Mouse (Mus musculus): ENCODE data around the gene Nol10. TPM values are rescaled to one million over a fixed set of nuclear protein-coding genes. Genes with fewer than 3 reads are reported as not detected.

Nol10 gene
- total RNA-seq, 1 experiment from 2014 or later = 7.4 TPM

DNA sequence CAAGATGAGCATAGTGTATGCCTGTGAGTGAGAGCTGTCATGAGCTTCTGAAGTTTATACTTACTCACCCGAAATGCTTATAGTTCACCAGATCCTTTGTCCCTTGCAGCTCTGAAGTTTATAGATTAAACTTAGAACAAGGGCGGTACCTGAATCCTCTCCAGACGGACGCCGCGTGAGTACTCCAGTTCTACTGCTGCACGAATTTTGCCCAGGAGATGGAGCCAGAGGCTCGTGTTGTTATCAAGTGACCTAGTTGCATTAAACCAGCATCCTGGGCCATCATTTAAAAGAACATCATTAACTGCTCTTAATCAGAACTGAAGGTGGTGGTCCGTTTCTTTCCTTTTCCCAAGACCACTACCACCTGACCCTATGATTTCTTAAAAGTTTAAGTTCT lies 10.7 kb downstream of the Nol10 start:
- no peak for ATAC-seq (ENCODE audit: extremely low read depth, insufficient number of reproducible peaks, low FRiP score, poor library complexity, severe bottlenecking)

DNA sequence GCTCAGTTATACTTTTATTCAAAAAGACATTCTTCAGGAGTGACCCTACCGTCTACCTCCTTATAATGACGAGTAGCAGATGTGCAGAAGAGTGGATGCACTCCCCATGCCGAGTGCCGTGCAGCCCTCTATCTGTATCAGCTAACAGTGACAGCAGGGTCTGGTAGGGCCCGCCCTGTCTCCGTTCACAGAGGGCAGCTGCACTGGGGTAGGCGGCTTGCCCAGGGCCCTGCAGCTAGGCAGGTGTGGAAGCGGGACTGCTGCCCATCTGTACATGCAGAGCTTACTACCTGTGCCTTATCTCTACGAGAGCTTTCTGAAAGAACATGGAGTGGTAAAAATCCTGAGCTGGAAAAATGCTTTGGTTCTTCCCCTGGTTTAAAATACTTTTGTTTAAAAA lies 11.8 kb downstream of the Nol10 start:
- no peak for ATAC-seq (ENCODE audit: extremely low read depth, insufficient number of reproducible peaks, low FRiP score, poor library complexity, severe bottlenecking)

DNA sequence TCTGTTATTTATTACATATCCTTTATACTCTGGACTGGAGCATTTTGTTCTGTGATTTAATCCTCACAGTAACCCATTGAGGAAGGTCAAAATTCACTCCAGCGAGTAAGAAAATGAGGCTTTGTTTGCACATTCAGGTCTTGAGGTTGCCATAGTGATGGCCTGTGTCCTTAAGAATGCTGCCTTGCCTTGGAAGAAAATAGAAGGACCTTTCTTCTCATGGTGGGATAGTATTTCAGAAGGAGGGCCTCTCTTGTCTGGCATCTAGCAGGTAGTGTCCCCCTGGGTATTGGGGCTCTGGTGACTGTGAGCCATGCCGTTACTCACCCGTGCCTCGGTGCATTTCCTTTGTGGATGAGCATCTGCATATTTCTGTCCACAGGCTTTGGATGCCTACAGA lies 12.4 kb downstream of the Nol10 start:
- no peak for ATAC-seq (ENCODE audit: extremely low read depth, insufficient number of reproducible peaks, low FRiP score, poor library complexity, severe bottlenecking)

DNA sequence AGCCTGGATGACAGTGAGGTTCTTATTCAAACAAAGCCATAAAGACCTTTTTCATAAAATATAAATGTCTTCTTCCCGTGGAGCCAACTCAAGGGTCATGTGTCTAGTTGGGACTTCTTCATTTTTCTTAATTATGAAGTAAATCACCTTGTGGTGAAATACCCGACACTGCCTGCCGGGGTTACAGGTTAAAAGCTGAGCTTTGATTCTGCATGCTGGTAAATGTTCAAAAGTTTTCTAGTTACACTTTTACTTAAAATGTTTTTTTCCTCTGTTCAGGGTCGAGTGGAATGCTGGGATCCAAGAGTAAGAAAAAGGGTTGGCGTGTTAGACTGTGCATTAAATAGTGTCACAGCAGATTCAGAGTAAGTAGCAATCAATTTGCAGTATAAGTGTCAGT lies 14.1 kb downstream of the Nol10 start:
- ATAC-seq (ENCODE audit: extremely low read depth, insufficient number of reproducible peaks, low FRiP score, poor library complexity, severe bottlenecking) = no peak

DNA sequence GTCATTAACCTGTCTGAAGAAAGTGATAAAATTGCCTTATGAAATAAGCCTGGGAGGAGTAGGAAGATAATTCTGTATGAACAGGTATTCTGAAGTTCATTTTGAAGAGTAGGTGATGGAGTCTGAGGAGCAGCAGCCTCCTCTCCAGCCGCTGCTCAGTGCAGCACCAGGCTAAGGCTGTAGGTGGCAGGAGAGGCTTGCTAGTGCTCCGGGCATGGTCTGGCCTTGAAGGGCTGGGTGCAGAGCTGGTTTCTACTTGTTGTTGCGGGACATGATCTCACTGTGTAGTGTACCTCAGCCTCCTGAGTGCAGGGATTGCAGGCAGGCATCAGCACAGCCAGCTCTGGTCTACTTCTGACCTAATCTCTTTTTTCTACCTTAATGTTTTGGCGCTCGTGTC lies 18.7 kb downstream of the Nol10 start:
- peak; percentile 46; the same call in 1 of the 2 replicates for ATAC-seq (ENCODE audit: extremely low read depth, insufficient number of reproducible peaks, low FRiP score, poor library complexity, severe bottlenecking)

DNA sequence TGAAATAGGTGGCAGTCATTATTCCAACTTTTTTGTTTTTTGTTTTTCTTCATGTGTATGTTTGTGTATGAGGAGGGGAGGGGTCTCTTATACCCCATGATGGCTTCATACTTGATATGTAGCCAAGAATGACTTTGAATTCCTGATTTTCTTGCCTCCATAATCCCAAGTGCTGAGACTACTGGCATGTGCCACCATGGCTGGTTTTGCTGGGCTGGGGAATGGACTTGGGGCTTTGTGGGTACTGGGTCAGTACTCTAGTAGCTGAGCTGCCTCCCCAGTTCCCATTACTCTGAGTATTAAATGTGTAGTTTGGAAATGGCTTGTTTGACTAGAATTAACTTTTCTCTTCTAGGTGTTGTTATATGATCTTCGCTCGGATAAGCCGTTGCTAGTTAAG lies 20.9 kb downstream of the Nol10 start:
- no peak for ATAC-seq (ENCODE audit: extremely low read depth, insufficient number of reproducible peaks, low FRiP score, poor library complexity, severe bottlenecking)

DNA sequence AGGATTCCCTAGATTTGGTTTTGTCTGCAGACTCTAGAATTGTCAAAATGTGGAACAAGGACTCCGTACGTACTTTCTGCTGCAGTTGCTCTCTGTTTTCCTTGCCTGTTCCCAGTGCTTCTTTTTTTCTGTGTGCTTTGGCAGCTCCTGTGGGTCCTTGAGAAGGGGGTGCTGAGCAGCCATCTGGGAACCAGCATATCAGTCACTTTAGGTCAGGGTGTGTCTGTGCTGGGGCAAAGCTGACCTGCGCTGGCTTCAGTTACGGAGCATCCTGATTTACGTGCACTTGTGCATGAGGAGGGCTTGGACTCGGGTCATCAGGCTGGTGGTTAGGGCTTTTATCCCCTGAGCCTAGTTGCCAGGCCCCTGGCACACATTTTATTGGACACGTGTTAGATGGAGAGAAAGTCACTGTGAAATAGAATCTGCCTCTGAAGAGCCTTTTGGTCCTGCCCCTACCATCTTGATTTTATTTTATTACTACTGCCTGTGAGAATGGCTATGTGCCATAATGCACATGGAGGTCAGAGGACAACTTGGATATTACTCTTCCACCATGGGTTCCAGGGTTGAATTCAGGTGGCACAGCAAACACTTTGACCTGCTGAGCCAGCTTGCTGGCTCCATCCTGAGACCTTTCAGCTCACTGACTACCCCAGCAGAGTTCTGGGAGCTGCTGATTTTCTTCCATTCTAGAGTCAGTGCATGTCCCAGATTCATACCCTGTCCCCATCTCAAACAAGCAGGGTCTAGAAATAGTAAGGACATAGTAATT lies 21.5 kb downstream of the Nol10 start:
- no peak for ATAC-seq (ENCODE audit: extremely low read depth, insufficient number of reproducible peaks, low FRiP score, poor library complexity, severe bottlenecking)

DNA sequence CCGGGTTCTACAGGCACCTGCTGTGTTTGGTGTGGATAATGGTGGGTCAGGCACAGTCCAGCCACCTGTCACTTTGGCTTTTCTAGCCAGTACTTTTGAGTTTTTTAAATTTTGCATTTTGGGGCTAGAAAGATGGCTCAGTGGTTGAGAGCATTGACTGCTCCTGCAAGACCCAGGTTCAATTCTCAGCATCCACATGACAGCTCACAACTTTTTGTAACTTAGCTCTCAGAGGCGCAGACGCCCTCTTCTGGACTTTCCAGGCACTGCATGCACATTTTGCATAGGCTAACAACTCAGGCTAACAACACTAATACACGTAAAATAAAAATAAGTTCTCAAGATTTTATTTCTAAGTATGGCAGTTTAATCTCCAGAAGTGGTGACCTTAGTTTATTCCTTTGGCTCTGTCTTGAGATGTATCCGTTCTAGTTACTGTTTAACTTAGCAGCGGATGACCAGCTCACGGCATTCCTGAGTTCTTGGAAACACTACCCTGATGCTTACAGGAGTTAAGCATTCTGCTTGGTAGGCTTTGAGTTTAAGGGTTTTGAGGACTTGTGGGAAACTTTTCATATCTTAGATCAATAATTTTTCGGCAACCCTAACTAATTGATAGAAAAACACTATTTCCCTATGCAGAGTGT lies 23.5 kb downstream of the Nol10 start:
- ATAC-seq (ENCODE audit: extremely low read depth, insufficient number of reproducible peaks, low FRiP score, poor library complexity, severe bottlenecking) = no peak

DNA sequence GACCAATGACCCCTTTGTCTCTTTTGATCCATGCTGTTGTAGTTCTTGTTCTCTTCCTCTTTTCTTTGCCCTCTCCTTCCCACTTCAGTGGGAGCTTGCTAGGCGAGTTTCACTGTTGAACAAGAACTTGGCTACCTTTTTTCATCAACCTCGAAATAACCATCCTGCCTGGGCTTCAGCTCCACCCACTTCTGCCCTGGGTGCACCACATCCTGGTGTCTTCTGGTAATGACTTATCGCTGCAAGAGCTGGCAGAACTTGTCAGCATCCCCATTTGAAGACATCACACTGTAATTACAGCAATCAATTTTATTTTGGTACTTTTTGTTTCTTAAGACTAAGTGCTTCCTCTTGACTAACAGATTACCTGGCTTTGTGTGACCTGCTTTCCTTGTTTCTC lies 24.4 kb downstream of the Nol10 start:
- ATAC-seq (ENCODE audit: extremely low read depth, insufficient number of reproducible peaks, low FRiP score, poor library complexity, severe bottlenecking) = no peak

DNA sequence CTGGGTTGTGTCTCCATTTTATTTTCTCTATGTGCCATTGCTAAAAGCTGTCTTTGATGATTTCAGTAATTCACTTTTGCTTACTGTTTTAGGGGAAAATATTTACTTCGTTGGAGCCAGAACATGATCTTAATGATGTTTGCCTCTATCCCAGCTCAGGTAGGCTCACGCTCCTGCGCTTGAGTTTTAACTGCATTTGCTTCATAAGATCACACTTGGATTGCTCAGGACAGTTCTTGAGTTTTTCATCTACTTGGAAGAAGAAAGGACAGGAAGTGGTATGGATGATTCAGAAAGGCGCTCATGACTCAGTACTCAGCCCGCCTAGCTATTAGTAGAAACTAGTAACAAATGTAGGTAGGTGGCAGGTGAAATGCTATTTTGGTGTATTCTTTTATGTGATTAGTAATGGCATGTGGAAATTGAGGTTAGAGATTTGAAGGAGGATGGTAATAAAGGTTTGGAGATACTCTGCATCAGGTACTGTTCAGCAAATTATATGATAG lies 25.3 kb downstream of the Nol10 start:
- no peak for ATAC-seq (ENCODE audit: extremely low read depth, insufficient number of reproducible peaks, low FRiP score, poor library complexity, severe bottlenecking)

DNA sequence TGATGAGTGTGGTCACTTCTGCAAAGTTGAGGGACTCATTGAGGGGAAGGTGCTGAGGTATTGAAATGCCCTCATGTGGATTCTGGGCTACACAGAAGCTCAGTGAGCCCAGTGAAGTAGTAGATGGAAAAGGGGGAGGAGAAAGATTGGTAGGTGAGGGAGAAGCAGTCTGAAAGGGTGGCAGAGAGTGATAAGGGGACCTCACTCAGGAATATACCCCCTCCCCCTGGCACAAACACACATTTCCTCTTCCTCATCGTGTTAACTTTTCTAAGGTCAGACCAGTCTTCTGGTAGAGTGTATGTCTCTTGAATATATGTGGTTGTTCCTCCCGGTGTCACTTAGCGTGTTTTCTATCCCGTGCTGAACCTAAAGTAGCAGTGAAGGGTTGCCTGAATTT lies 27.0 kb downstream of the Nol10 start:
- no peak for ATAC-seq (ENCODE audit: extremely low read depth, insufficient number of reproducible peaks, low FRiP score, poor library complexity, severe bottlenecking)

DNA sequence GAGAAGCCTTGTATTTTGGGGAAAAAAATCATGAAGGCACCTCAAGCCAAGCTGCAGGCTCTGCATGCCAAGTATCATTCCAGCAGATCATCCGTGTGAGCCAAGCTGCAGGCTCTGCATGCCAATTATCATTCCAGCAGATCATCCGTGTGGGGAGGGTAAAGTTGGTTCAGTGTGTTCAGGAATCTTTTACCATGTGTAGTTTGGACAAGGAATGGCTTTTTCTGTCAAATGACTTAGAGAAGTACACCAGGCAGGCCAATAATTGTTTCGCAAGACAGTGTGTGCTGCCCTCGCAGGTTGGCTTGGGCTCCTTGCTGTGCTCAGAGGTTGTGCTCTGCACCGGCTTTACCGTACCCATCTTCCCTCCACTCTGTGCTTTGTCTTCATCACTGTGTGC lies 28.3 kb downstream of the Nol10 start:
- ATAC-seq (ENCODE audit: extremely low read depth, insufficient number of reproducible peaks, low FRiP score, poor library complexity, severe bottlenecking) = no peak

DNA sequence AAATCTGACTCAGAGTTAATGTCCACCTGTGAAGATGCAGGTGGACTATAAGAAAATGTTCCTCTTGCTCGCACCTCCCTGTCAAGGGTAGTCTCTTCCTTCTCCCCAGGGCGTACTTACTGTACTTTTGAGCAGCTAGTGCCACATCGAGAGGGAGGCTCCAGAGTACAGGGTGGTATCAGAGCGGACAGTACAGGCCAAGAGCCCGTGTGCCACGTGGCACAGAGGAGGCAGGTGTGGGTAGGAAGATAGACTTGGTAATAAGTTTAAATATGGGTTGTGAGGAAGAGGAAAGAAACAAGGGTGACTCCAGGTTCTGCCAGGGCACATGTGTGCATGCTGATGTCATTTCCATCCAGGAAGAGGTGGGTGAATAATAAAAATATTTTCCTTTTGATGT lies 32.7 kb downstream of the Nol10 start:
- ATAC-seq (ENCODE audit: extremely low read depth, insufficient number of reproducible peaks, low FRiP score, poor library complexity, severe bottlenecking) = no peak

DNA sequence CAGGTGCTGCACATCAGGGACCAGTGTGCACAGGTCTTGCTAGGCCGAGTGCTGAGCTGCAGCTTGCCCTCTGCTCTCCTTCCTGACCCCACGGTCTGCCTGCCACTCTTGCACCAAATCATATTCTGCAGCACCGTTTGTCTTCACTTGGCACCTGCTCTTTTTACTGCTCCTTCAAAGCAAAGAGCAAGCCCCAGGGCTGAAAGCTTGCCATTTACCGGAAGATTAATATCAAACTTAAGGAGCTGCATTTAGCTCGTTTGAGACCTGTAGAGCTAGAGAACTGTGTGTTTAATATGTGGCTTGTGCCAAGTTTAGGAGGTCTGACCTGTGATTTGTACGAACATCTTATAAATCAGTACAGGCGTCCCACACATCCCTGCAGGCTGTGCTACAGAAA lies 34.5 kb downstream of the Nol10 start:
- ATAC-seq (ENCODE audit: extremely low read depth, insufficient number of reproducible peaks, low FRiP score, poor library complexity, severe bottlenecking) = no peak

DNA sequence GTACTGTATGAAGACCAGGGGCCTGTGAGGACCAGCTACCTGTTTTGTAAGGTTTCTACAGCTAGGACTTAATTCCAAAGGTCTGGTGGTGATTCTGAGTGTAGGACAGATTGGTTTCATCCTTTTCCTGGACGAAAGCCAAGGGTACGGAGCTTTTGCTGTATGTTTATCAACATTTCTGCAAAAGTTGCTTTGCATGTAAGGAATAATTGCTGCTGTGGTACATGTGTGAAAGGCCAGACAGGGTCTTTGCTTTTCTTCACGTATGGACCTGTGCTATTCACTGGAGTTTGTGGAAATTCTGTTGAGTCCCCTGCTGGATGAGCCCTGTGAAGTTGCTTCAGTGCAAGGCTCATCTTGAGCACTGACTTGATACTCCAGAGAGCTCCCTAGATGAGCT lies 38.6 kb downstream of the Nol10 start:
- ATAC-seq (ENCODE audit: extremely low read depth, insufficient number of reproducible peaks, low FRiP score, poor library complexity, severe bottlenecking) = no peak

DNA sequence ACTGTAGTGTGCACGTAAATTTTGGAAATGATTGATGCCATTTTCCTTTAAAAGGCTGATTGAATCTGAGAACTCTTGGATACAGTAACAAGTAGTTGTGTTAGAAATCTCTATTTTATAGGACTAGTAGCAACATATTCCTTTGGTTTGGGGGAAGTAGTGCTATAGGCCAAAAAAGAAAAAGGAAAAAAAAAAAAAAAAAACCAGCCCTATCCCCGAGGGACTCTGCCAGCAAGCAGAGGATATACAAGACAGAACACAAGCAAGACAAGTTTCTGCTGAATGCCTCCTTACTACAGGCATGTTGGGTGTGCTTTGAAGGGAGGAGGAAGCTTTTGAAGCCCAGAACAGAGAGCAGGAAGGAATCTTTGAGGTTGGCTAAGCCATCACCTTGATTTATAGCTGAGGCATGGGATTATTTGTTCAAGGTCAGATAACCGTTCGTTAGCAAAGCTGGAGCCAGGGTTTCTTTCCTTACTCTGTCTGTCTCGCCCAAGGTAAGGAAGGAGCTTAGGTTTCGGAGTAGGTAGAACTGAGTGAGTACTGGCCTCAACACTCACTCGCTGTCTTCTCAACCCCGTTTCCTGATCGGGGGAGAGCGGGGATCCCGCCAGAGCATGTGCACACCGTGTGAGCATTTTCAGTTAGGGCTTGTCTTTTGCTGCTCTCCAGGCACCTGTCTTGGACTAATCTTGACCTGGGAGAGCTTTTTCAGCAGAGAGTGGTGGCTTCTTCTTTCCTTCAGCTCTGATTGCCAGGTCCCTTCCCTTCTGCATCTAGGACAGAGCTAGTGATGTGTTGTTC lies 39.3 kb downstream of the Nol10 start:
- ATAC-seq (ENCODE audit: extremely low read depth, insufficient number of reproducible peaks, low FRiP score, poor library complexity, severe bottlenecking) = no peak

DNA sequence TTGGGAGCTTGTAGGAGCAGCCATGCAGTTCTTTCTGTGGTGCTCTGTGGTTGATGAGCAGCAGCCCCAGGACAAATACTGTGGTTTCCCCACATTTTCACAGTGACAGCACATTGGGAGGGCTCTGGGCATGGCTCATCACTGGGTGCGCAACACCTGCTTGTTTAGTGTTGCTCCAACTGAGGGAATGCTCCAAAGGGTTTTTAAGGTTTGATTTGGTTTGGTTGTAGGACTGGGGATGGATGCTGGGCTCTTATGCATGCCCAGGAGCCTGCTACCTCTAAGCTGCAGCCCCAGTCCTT lies 39.8 kb downstream of the Nol10 start:
- no peak for ATAC-seq (ENCODE audit: extremely low read depth, insufficient number of reproducible peaks, low FRiP score, poor library complexity, severe bottlenecking)

DNA sequence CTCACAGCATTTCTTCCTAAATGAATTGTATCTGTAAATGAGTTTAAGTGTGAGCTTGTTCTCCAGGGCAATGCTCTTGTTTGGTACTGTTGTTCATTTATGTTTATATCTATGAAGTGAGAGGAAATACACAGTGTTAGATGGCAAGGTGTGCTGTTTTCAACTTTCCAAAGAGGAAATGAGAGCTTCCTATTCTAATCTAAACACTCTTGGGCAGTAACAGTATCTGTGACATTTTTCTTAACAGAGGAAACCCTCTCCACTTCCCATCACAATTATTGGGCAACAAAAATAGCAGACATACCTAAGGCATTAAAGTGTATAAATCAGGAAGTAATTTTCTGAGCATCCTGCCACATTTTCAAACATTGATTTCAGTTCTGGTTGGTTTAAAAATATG lies 41.8 kb downstream of the Nol10 start:
- ATAC-seq (ENCODE audit: extremely low read depth, insufficient number of reproducible peaks, low FRiP score, poor library complexity, severe bottlenecking) = no peak

DNA sequence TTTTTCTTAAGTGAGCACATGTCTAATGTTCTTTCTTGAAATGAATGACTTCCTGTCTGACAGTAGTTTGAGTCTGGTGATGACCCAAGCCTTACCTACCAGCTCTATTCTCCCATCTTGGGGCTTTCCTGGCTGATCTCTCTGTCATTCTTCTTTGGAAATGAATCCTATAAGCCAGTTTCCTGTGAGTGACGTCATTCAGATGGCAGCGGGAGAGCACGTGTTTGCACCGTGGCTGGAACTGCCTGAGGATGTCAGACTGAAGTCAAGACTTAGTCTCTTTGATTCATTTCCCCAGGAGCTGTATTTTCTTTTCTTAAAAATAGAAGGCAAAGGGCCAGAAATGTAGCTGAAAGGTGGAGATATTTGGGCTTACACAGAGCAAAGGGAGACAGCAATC lies 42.3 kb downstream of the Nol10 start:
- ATAC-seq (ENCODE audit: extremely low read depth, insufficient number of reproducible peaks, low FRiP score, poor library complexity, severe bottlenecking) = no peak

DNA sequence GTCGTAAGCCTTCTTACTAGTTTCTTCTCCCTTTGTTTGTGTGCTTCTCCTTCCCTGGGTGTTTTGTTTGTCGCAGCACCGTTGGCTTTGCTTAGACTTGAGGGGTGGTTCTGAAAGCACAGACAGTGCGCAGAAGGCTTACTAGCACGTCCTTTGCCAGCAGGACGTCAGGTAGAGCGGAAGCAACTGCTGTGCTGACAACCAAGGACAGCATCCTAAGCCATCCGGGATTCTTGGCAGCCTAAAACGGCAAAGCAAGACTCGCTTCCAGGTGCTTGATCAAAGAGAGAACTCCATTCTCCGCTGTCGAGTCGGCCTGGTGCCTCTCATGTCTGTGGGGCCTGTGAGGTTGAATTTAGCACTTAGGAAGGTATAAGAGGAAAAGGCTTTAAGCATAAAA lies 44.9 kb downstream of the Nol10 start:
- ATAC-seq (ENCODE audit: extremely low read depth, insufficient number of reproducible peaks, low FRiP score, poor library complexity, severe bottlenecking) = no peak

All from neutrophil, adult 5-6 weeks (primary cell).